ENCODE assay signal across 8 mouse cellular contexts in the genomic region with DNA sequence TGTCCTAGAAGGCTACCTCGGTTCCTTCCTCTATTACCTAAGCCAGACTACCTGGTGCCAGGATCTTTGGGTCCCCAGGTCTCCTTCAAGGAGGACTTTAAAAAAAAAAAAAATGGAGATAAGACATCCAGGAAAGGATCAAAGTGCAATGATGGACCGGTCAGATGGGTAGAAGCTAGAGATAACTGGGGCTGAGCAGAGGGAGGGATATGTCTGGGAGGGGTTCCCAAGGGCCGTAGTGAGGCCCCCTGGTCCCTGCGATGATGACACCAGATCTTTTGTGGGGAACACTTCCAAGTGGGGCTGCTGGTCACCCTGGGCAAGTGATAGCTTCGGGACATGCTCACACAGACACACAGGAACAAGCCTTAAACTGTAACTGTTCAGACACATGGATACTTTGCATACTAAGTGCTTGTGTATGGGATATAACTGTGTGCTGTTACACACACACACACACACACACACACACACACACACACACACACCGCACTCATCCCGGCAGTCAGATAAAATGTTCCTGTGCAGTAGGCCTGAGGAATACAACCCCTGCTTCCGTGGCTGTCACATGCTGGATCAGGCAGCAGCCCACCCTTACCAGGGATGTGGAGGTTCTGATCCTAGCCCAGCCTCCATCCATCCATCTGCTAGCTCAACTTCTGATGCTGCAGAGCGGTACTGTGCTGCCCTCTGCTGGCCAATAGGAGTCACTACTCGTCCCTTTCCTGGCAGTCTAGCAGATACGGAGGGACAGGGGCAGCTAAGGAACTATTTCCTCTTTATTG.
DNase-seq lines count a peak whose midpoint lies in the region; ATAC-seq lines count a peak whose summit lies in the region.

No protein-coding gene starts in this region.

- no peaks in the 10 kb centered on the region for H3K9me3 ChIP-seq in embryonic facial prominence, embryonic 10.5 days
- H3K9me3 ChIP-seq in heart, embryonic 10.5 days: no peaks in the 10 kb centered on the region
- no peaks in the 10 kb centered on the region for H3K9me3 ChIP-seq in liver, embryonic 15.5 days (replicated peaks)
- no peaks in the 10 kb centered on the region for H3K9me3 ChIP-seq in neural tube, embryonic 13.5 days

- no peaks in the 10 kb centered on the region for H3K4me1 ChIP-seq in embryonic facial prominence, embryonic 10.5 days
- H3K4me1 ChIP-seq in heart, embryonic 10.5 days: peaks cover 8% of the 10 kb centered on the region
- H3K4me1 ChIP-seq in liver, embryonic 15.5 days (replicated peaks): no peaks in the 10 kb centered on the region
- no peaks in the 10 kb centered on the region for H3K4me1 ChIP-seq in neural tube, embryonic 13.5 days (replicated peaks)

- H3K4me3 ChIP-seq in embryonic facial prominence, embryonic 10.5 days: no peak overlapping the region
- no peak overlapping the region for H3K4me3 ChIP-seq in heart, embryonic 10.5 days
- no peak overlapping the region for H3K4me3 ChIP-seq in liver, embryonic 15.5 days (replicated peaks)
- no peak overlapping the region for H3K4me3 ChIP-seq in neural tube, embryonic 13.5 days

- peak; percentile 84 for DNase-seq in CD4-positive, CD25-positive, alpha-beta regulatory T cell, adult 2 months (ENCODE audit: low read depth, low spot score)
- DNase-seq in adrenal gland, postnatal 10 days: peak; percentile 72
- DNase-seq in embryonic facial prominence, embryonic 10.5 days (ENCODE audit: low spot score): peak; percentile 70
- DNase-seq in heart, embryonic 10.5 days (ENCODE audit: low spot score): peak; percentile 88
- peak; percentile 56 for DNase-seq in kidney, postnatal 14 days
- peak; percentile 78 for DNase-seq in testis, postnatal 10 days (ENCODE audit: low spot score)

- ATAC-seq in liver, embryonic 15.5 days (ENCODE audit: insufficient read depth): peak; percentile 44
- ATAC-seq in neural tube, embryonic 13.5 days (ENCODE audit: low read depth): peak; percentile 49; the same call in 1 of the 2 replicates

- H3K36me3 ChIP-seq in embryonic facial prominence, embryonic 10.5 days (replicated peaks): peaks cover 7% of the 10 kb centered on the region
- H3K36me3 ChIP-seq in heart, embryonic 10.5 days: peaks cover 10% of the 10 kb centered on the region; the same call in 1 of the 2 replicates
- no peaks in the 10 kb centered on the region for H3K36me3 ChIP-seq in liver, embryonic 15.5 days (replicated peaks)
- H3K36me3 ChIP-seq in neural tube, embryonic 13.5 days: 0 out of 2 replicates have a peak, but pooled peaks cover under 1% of the 10 kb centered on the region

- H3K9ac ChIP-seq in liver, embryonic 15.5 days: no peak overlapping the region
- H3K9ac ChIP-seq in neural tube, embryonic 13.5 days: no peak overlapping the region

- no peak overlapping the region for H3K4me2 ChIP-seq in liver, embryonic 15.5 days
- H3K4me2 ChIP-seq in neural tube, embryonic 13.5 days: no peak overlapping the region

- WGBS in embryonic facial prominence, embryonic 10.5 days: 55% methylated on average over 11 of the region's 11 CpGs
- 51% methylated on average over 11 of the region's 11 CpGs for WGBS in heart, embryonic 10.5 days
- 41% methylated on average over 11 of the region's 11 CpGs for WGBS in liver, embryonic 15.5 days (ENCODE audit: insufficient replicate concordance)
- WGBS in neural tube, embryonic 13.5 days: 55% methylated on average over 11 of the region's 11 CpGs

- H3K27me3 ChIP-seq in embryonic facial prominence, embryonic 10.5 days (replicated peaks; ENCODE audit: low read depth, poor library complexity, severe bottlenecking): no peaks in the 10 kb centered on the region
- H3K27me3 ChIP-seq in heart, embryonic 10.5 days (ENCODE audit: insufficient read depth, poor library complexity, severe bottlenecking): peaks cover 4% of the 10 kb centered on the region; the same call in 1 of the 2 replicates
- no peaks in the 10 kb centered on the region for H3K27me3 ChIP-seq in liver, embryonic 15.5 days
- H3K27me3 ChIP-seq in neural tube, embryonic 13.5 days: no peaks in the 10 kb centered on the region

- no peak overlapping the region for H3K27ac ChIP-seq in embryonic facial prominence, embryonic 10.5 days (replicated peaks)
- H3K27ac ChIP-seq in heart, embryonic 10.5 days: no peak overlapping the region
- H3K27ac ChIP-seq in liver, embryonic 15.5 days (replicated peaks): no peak overlapping the region
- no peak overlapping the region for H3K27ac ChIP-seq in neural tube, embryonic 13.5 days (replicated peaks)
